Mouse (Mus musculus) central nervous system, embryonic 18 days (tissue): ENCODE measurements around the gene Ankmy2. TPM values are rescaled to one million over a fixed set of nuclear protein-coding genes. Genes with fewer than 3 reads are reported as not detected.

Experiments
- polyA plus RNA-seq: library from polyadenylated mRNA; depleted of rRNA; stranded (reverse); fragments of >200 nt; gene quantifications from 2 replicates; pipeline ENCODE4 v1.2.3, GENCODE M21; 2012; rRNA removed

The Ankmy2 gene
- 51.9 and 52.4 TPM in 2 replicates for polyA plus RNA-seq

DNA sequence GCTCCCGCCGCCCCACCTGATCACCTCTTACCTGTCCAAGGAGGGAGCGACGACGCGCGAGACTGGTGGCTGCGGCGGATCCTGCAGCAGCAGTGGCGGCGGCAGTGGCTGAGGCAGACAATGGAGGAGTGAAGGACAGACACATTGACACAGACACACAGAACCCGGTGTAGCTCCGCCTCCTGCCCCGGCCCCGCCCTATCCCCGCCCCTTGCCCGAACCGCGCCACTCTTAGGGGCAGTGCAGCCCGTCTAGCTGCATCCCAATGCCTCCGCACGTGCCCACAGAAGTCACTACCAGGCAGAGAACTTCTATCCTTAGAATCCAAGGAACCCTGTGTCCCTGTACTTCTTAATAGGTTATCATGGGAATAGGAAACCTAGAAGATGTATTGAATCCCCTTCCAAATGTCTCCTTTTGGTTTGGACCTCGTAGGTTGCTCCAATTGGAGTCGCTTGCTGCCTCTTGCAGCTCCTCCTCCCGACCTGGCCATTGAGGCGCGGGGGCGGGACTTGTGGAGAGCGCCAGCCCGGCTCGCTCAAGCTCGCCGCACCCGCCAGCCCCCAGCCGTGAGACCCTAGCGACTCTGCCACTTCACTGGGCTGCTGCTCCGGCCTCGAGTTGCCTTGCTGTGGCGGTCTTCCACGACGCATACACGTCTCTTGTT is at the start of gene Ankmy2:
TSS of gene Ankmy2 (plus strand) at position 478 of the 667 bp plus-strand sequence.

DNA sequence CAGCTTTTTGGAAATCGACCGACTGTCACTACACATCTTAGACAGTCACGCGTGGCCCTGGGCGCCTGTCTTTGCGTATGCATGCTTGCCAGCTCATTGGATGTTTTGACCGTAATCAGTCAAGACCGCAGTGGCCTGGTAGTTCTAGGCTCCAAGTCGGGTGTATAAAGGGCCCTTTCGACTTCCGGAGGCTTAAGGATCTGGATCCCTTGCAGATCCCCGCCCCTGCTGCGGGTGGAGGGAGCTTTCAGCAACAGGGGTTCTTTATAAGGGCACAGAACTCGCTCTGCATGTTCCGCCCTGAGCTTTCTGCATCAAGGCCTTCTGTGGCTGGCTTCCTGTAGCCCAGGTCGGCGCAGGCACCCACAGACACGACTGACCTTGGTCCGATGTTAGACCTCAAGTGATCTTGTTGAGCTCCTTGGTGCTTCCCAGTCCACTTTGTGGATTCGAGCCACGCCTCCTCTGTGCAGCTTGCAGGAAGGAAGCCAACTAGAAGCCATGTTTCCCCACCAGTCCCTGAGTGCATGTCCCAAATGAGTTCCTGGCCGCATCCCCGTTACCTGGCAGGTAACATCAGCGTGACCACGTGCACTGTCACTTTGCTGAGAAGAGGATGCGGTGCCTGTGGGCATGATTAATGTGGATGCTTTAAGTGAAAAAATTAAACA is 859 bp downstream of the Ankmy2 start, which contains the start of gene Bzw2:
TSS of gene Bzw2 (minus strand) at position 443 of the 671 bp plus-strand sequence.

Other genes starting within 250 kb of the Ankmy2 start
- gene Agr3, start 231.5 kb upstream of the Ankmy2 start, polyA plus RNA-seq = 0.16 TPM in 1 of 2 replicates, not detected in the other
- 0.09 TPM in 1 of 2 replicates, not detected in the other for gene Agr2, start 164.2 kb upstream of the Ankmy2 start, polyA plus RNA-seq
- gene Tspan13, start 114.6 kb upstream of the Ankmy2 start, polyA plus RNA-seq = 270 and 295 TPM in 2 replicates
- gene Bzw2, start 966 bp downstream of the Ankmy2 start, polyA plus RNA-seq = 278 and 288 TPM in 2 replicates
- gene Lrrc72, start 96.3 kb downstream of the Ankmy2 start, polyA plus RNA-seq = not detected in 2 replicates
- gene Sostdc1, start 157.0 kb downstream of the Ankmy2 start, polyA plus RNA-seq = 4.9 and 10.5 TPM in 2 replicates
- 4.6 and 5.0 TPM in 2 replicates for gene Ispd, start 224.3 kb downstream of the Ankmy2 start, polyA plus RNA-seq
- 0.57 and 0.74 TPM in 2 replicates for gene D630036H23Rik, start 225.1 kb downstream of the Ankmy2 start, polyA plus RNA-seq